Mouse (Mus musculus): Measurements from ENCODE around the gene Slc41a2. TPM values are rescaled to one million over a fixed set of nuclear protein-coding genes. Genes with fewer than 3 reads are reported as not detected.

Gene Slc41a2
- polyA plus RNA-seq, 1 experiment from 2014 or later, result 0.81 TPM

GRCm38 (mm10) chr10:83202906-83203702, 134.6 kb downstream of the Slc41a2 start:
- H3K9ac ChIP-seq (replicated peaks; ENCODE audit: low read length), result no peak overlapping the region
- no peak for ATAC-seq (replicated peaks; ENCODE audit: insufficient number of reproducible peaks, low FRiP score, low TSS enrichment, low read depth)
- H3K4me2 ChIP-seq (ENCODE audit: low read depth, low read length), result no peak overlapping the region
- no peak overlapping the region for H3K27ac ChIP-seq (replicated peaks; ENCODE audit: low read depth, low read length)
- no peaks in the 10 kb centered on the region for H3K36me3 ChIP-seq (replicated peaks; ENCODE audit: control insufficient read depth, insufficient read depth, low read depth, low read length)
- no peaks in the 10 kb centered on the region for H3K9me3 ChIP-seq (replicated peaks; ENCODE audit: control insufficient read depth, low read length)
- H3K27me3 ChIP-seq (ENCODE audit: control insufficient read depth, insufficient read depth, low read length), result no peaks in the 10 kb centered on the region
- WGBS, result 85% methylated on average over 14 of the region's 14 CpGs
- H3K4me3 ChIP-seq (ENCODE audit: low read depth, low read length), result no peak overlapping the region
- DNase-seq (ENCODE audit: low spot score), result no peak
- H3K4me1 ChIP-seq (ENCODE audit: control insufficient read depth, insufficient read depth, low read length), result no peaks in the 10 kb centered on the region

GRCm38 (mm10) chr10:83201525-83201924, 136.2 kb downstream of the Slc41a2 start:
- Histone ChIP-seq H3K27ac (replicated peaks; ENCODE audit: low read depth, low read length) (no peak overlapping the region), H3K27me3 (ENCODE audit: control insufficient read depth, insufficient read depth, low read length) (no peaks in the 10 kb centered on the region), H3K9me3 (replicated peaks; ENCODE audit: control insufficient read depth, low read length) (no peaks in the 10 kb centered on the region), H3K36me3 (replicated peaks; ENCODE audit: control insufficient read depth, insufficient read depth, low read depth, low read length) (no peaks in the 10 kb centered on the region), H3K4me3 (ENCODE audit: low read depth, low read length) (no peak overlapping the region), H3K4me1 (ENCODE audit: control insufficient read depth, insufficient read depth, low read length) (no peaks in the 10 kb centered on the region), H3K9ac (replicated peaks; ENCODE audit: low read length) (no peak overlapping the region), H3K4me2 (ENCODE audit: low read depth, low read length) (no peak overlapping the region)
- no peak for ATAC-seq (replicated peaks; ENCODE audit: insufficient number of reproducible peaks, low FRiP score, low TSS enrichment, low read depth)
- WGBS, result 84% methylated on average over 7 of the region's 7 CpGs
- no peak for DNase-seq (ENCODE audit: low spot score)

GRCm38 (mm10) chr10:83199290-83199689, 138.4 kb downstream of the Slc41a2 start:
- Histone ChIP-seq H3K27me3 (ENCODE audit: control insufficient read depth, insufficient read depth, low read length) (no peaks in the 10 kb centered on the region), H3K9ac (replicated peaks; ENCODE audit: low read length) (no peak overlapping the region), H3K4me1 (ENCODE audit: control insufficient read depth, insufficient read depth, low read length) (no peaks in the 10 kb centered on the region), H3K9me3 (replicated peaks; ENCODE audit: control insufficient read depth, low read length) (no peaks in the 10 kb centered on the region), H3K27ac (replicated peaks; ENCODE audit: low read depth, low read length) (no peak overlapping the region), H3K4me3 (ENCODE audit: low read depth, low read length) (no peak overlapping the region), H3K36me3 (replicated peaks; ENCODE audit: control insufficient read depth, insufficient read depth, low read depth, low read length) (no peaks in the 10 kb centered on the region), H3K4me2 (ENCODE audit: low read depth, low read length) (no peak overlapping the region)
- DNase-seq (ENCODE audit: low spot score) (no peak), ATAC-seq (replicated peaks; ENCODE audit: insufficient number of reproducible peaks, low FRiP score, low TSS enrichment, low read depth) (no peak)
- 86% methylated on average over 9 of the region's 9 CpGs for WGBS

GRCm38 (mm10) chr10:83198692-83199091, 139.0 kb downstream of the Slc41a2 start:
- 81% methylated on average over 5 of the region's 5 CpGs for WGBS
- ATAC-seq (replicated peaks; ENCODE audit: insufficient number of reproducible peaks, low FRiP score, low TSS enrichment, low read depth), result no peak
- Histone ChIP-seq H3K9me3 (replicated peaks; ENCODE audit: control insufficient read depth, low read length) (no peaks in the 10 kb centered on the region), H3K27me3 (ENCODE audit: control insufficient read depth, insufficient read depth, low read length) (no peaks in the 10 kb centered on the region), H3K4me1 (ENCODE audit: control insufficient read depth, insufficient read depth, low read length) (no peaks in the 10 kb centered on the region), H3K4me3 (ENCODE audit: low read depth, low read length) (no peak overlapping the region), H3K27ac (replicated peaks; ENCODE audit: low read depth, low read length) (no peak overlapping the region), H3K36me3 (replicated peaks; ENCODE audit: control insufficient read depth, insufficient read depth, low read depth, low read length) (no peaks in the 10 kb centered on the region), H3K9ac (replicated peaks; ENCODE audit: low read length) (no peak overlapping the region), H3K4me2 (ENCODE audit: low read depth, low read length) (no peak overlapping the region)
- DNase-seq (ENCODE audit: low spot score), result no peak

- Histone ChIP-seq H3K4me2 (ENCODE audit: low read depth, low read length) (no peak overlapping the region), H3K9me3 (replicated peaks; ENCODE audit: control insufficient read depth, low read length) (no peaks in the 10 kb centered on the region), H3K4me1 (ENCODE audit: control insufficient read depth, insufficient read depth, low read length) (no peaks in the 10 kb centered on the region), H3K4me3 (ENCODE audit: low read depth, low read length) (no peak overlapping the region), H3K27me3 (ENCODE audit: control insufficient read depth, insufficient read depth, low read length) (no peaks in the 10 kb centered on the region), H3K9ac (replicated peaks; ENCODE audit: low read length) (no peak overlapping the region), H3K27ac (replicated peaks; ENCODE audit: low read depth, low read length) (no peak overlapping the region), H3K36me3 (replicated peaks; ENCODE audit: control insufficient read depth, insufficient read depth, low read depth, low read length) (no peaks in the 10 kb centered on the region)
- DNase-seq (ENCODE audit: low spot score), result peak; percentile 68
- WGBS, result 48% methylated on average over 11 of the region's 11 CpGs
- ATAC-seq (replicated peaks; ENCODE audit: insufficient number of reproducible peaks, low FRiP score, low TSS enrichment, low read depth), result no peak
Observed at GRCm38 (mm10) chr10:83197690-83198336, 139.9 kb downstream of the Slc41a2 start.

GRCm38 (mm10) chr10:83191982-83192381, 145.7 kb downstream of the Slc41a2 start:
- no peaks in the 10 kb centered on the region for H3K27me3 ChIP-seq (ENCODE audit: control insufficient read depth, insufficient read depth, low read length)
- ATAC-seq (replicated peaks; ENCODE audit: insufficient number of reproducible peaks, low FRiP score, low TSS enrichment, low read depth) (no peak), DNase-seq (ENCODE audit: low spot score) (no peak)
- H3K4me1 ChIP-seq (ENCODE audit: control insufficient read depth, insufficient read depth, low read length), result no peaks in the 10 kb centered on the region
- H3K27ac ChIP-seq (replicated peaks; ENCODE audit: low read depth, low read length), result no peak overlapping the region
- H3K4me2 ChIP-seq (ENCODE audit: low read depth, low read length), result no peak overlapping the region
- no peak overlapping the region for H3K4me3 ChIP-seq (ENCODE audit: low read depth, low read length)
- 53% methylated on average over 6 of the region's 6 CpGs for WGBS
- H3K36me3 ChIP-seq (replicated peaks; ENCODE audit: control insufficient read depth, insufficient read depth, low read depth, low read length), result no peaks in the 10 kb centered on the region
- no peak overlapping the region for H3K9ac ChIP-seq (replicated peaks; ENCODE audit: low read length)
- H3K9me3 ChIP-seq (replicated peaks; ENCODE audit: control insufficient read depth, low read length), result no peaks in the 10 kb centered on the region

- H3K27me3 ChIP-seq (ENCODE audit: control insufficient read depth, insufficient read depth, low read length), result no peaks in the 10 kb centered on the region
- no peaks in the 10 kb centered on the region for H3K9me3 ChIP-seq (replicated peaks; ENCODE audit: control insufficient read depth, low read length)
- no peak for ATAC-seq (replicated peaks; ENCODE audit: insufficient number of reproducible peaks, low FRiP score, low TSS enrichment, low read depth)
- H3K4me2 ChIP-seq (ENCODE audit: low read depth, low read length), result no peak overlapping the region
- WGBS, result 94% methylated on average over 17 of the region's 17 CpGs
- H3K4me3 ChIP-seq (ENCODE audit: low read depth, low read length), result no peak overlapping the region
- H3K36me3 ChIP-seq (replicated peaks; ENCODE audit: control insufficient read depth, insufficient read depth, low read depth, low read length), result no peaks in the 10 kb centered on the region
- H3K4me1 ChIP-seq (ENCODE audit: control insufficient read depth, insufficient read depth, low read length), result no peaks in the 10 kb centered on the region
- no peak overlapping the region for H3K27ac ChIP-seq (replicated peaks; ENCODE audit: low read depth, low read length)
- DNase-seq (ENCODE audit: low spot score), result no peak
- H3K9ac ChIP-seq (replicated peaks; ENCODE audit: low read length), result no peak overlapping the region
Observed at GRCm38 (mm10) chr10:83191476-83191875, 146.2 kb downstream of the Slc41a2 start.

- WGBS, result 94% methylated on average over 5 of the region's 5 CpGs
- no peak for ATAC-seq (replicated peaks; ENCODE audit: insufficient number of reproducible peaks, low FRiP score, low TSS enrichment, low read depth)
- no peak overlapping the region for H3K9ac ChIP-seq (replicated peaks; ENCODE audit: low read length)
- no peak overlapping the region for H3K27ac ChIP-seq (replicated peaks; ENCODE audit: low read depth, low read length)
- H3K4me1 ChIP-seq (ENCODE audit: control insufficient read depth, insufficient read depth, low read length), result no peaks in the 10 kb centered on the region; the same call in 1 of the 2 replicates
- no peaks in the 10 kb centered on the region for H3K36me3 ChIP-seq (replicated peaks; ENCODE audit: control insufficient read depth, insufficient read depth, low read depth, low read length)
- H3K9me3 ChIP-seq (replicated peaks; ENCODE audit: control insufficient read depth, low read length), result no peaks in the 10 kb centered on the region
- no peak overlapping the region for H3K4me3 ChIP-seq (ENCODE audit: low read depth, low read length)
- no peaks in the 10 kb centered on the region for H3K27me3 ChIP-seq (ENCODE audit: control insufficient read depth, insufficient read depth, low read length)
- H3K4me2 ChIP-seq (ENCODE audit: low read depth, low read length), result no peak overlapping the region
- no peak for DNase-seq (ENCODE audit: low spot score)
Observed at GRCm38 (mm10) chr10:83189071-83189470, 148.6 kb downstream of the Slc41a2 start.
